Mouse (Mus musculus) thymus, adult 2 months (tissue): ENCODE results near the gene Syngr3. TPM values are rescaled to one million over a fixed set of nuclear protein-coding genes. Genes with fewer than 3 reads are reported as not detected.

Source experiments
- DNase-seq: peaks from one replicate; pipeline ENCODE4 v3.0.0; 2021
- H3K27ac ChIP-seq: fragments of 200-500 bp; 2 replicates; pipeline ENCODE4 v1.5.1; 2012; ENCODE audit warnings: low read length, control low read depth; ENCODE audit not compliant: control insufficient read depth, insufficient read depth
- H3K27me3 ChIP-seq: fragments of 200-500 bp; 2 replicates; pipeline ENCODE4 v1.6.1; 2012; ENCODE audit warnings: mild to moderate bottlenecking, low read length, moderate library complexity, mixed read lengths; ENCODE audit not compliant: control insufficient read depth, insufficient read depth
- H3K36me3 ChIP-seq: fragments of 200-500 bp; 2 replicates; pipeline ENCODE4 v1.6.1; 2012; ENCODE audit warnings: mild to moderate bottlenecking, low read length, moderate library complexity; ENCODE audit not compliant: control insufficient read depth, insufficient read depth
- H3K4me1 ChIP-seq: fragments of 200-500 bp; replicated peaks from 2 replicates; pipeline ENCODE4 v1.6.1; 2012; ENCODE audit warnings: low read length; ENCODE audit not compliant: control insufficient read depth, insufficient read depth
- H3K4me3 ChIP-seq: fragments of 200-500 bp; 2 replicates; pipeline ENCODE4 v1.5.1; 2012; ENCODE audit warnings: mild to moderate bottlenecking, low read length, control low read depth, moderate library complexity; ENCODE audit not compliant: control insufficient read depth, insufficient read depth
- CTCF ChIP-seq: fragments of 200-500 bp; IDR thresholded peaks from 2 replicates; pipeline ENCODE4 v1.5.1; 2012; ENCODE audit warnings: mild to moderate bottlenecking, control low read depth, low read length, moderate library complexity, borderline replicate concordance; ENCODE audit not compliant: control insufficient read depth, poor library complexity, insufficient read depth; ENCODE audit errors: extremely low read depth
- POLR2A ChIP-seq: fragments of 200-500 bp; IDR thresholded peaks from 2 replicates; pipeline ENCODE4 v1.6.1; 2012; ENCODE audit warnings: mild to moderate bottlenecking, low read length, control low read depth, moderate library complexity; ENCODE audit not compliant: control insufficient read depth, poor library complexity, insufficient read depth; ENCODE audit errors: extremely low read depth
- WGBS: fragments of 180-500 bp; shearing (Covaris S2); methylation state at CpG from one replicate; pipeline ENCODE4 v1.1.7; 2018; 5-methylcytosine and 5-hydroxymethylcytosine counted together
- polyA plus RNA-seq: library from polyadenylated mRNA; depleted of rRNA; stranded (reverse); fragments of >200 nt; gene quantifications from 2 replicates; pipeline ENCODE4 v1.2.3, GENCODE M21; 2012

Syngr3 gene
- polyA plus RNA-seq, 1 experiment, result 0.32 TPM

GRCm38 (mm10) chr17:24706982-24707800 is 17.4 kb upstream of the Syngr3 start, which contains the start of gene Tbl3:
Gene Tbl3, minus strand, starts transcription at chr17:24707660.
- H3K4me3 ChIP-seq, result peak within 1 kb of the TSS; percentile 91
- H3K27ac ChIP-seq, result peak within 1 kb of the TSS; percentile 28; the same call in 1 of the 2 replicates
- 3% methylated on average over 32 of the region's 32 CpGs for WGBS
- TF ChIP-seq POLR2A (peak; percentile 65), CTCF (peak; percentile 46; the same call in 1 of the 2 replicates)
- peaks cover 7% of the 10 kb centered on the region for H3K36me3 ChIP-seq
- H3K4me1 ChIP-seq, result no peaks in the 10 kb centered on the region
- DNase-seq, result peak; percentile 91
- H3K27me3 ChIP-seq, result no peaks in the 10 kb centered on the region

GRCm38 (mm10) chr17:24705821-24706220 is 16.1 kb upstream of the Syngr3 start:
- peaks cover 12% of the 10 kb centered on the region for H3K36me3 ChIP-seq
- H3K4me3 ChIP-seq, result no peak overlapping the region
- 97% methylated on average over 3 of the region's 3 CpGs for WGBS
- no peak for DNase-seq
- no peaks in the 10 kb centered on the region for H3K27me3 ChIP-seq
- H3K4me1 ChIP-seq, result no peaks in the 10 kb centered on the region
- no peak overlapping the region for H3K27ac ChIP-seq
- no peak for TF ChIP-seq POLR2A

DNA sequence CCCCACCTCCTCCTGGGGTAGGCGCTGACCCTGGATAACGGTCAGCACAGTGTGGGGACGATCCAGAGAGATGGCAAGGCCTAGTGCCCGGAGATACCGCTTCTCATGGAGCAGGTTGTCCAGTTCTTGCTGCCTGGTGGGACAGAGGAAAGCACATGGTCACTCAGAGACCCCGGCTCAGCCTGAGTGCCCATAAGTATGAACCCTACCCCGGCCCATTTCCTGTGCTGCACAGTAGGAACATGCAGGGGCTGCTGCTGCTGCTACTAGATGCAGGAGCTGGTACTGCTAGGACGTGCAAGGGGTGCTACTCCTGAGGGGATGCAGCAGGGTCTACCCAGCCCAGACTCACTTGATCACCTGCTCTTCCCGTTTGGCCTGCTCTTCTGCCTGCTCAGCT is 11.5 kb upstream of the Syngr3 start:
- H3K36me3 ChIP-seq, result peaks cover 12% of the 10 kb centered on the region
- WGBS, result 97% methylated on average over 9 of the region's 9 CpGs

GRCm38 (mm10) chr17:24699473-24699872 is 9.7 kb upstream of the Syngr3 start:
- Histone ChIP-seq H3K36me3 (peaks cover 12% of the 10 kb centered on the region), H3K27ac (no peak overlapping the region), H3K4me3 (no peak overlapping the region), H3K27me3 (no peaks in the 10 kb centered on the region), H3K4me1 (peaks cover 17% of the 10 kb centered on the region)
- WGBS, result 92% methylated on average over 2 of the region's 2 CpGs
- DNase-seq, result no peak
- TF ChIP-seq POLR2A (no peak), CTCF (no peak)

More for the DNA sequence above, 11.5 kb upstream of the Syngr3 start:
- H3K27ac ChIP-seq, result no peak overlapping the region
- H3K27me3 ChIP-seq, result no peaks in the 10 kb centered on the region
- no peak for DNase-seq
- TF ChIP-seq CTCF (no peak), POLR2A (no peak)
- no peak overlapping the region for H3K4me3 ChIP-seq
- H3K4me1 ChIP-seq, result peaks cover 14% of the 10 kb centered on the region

DNA sequence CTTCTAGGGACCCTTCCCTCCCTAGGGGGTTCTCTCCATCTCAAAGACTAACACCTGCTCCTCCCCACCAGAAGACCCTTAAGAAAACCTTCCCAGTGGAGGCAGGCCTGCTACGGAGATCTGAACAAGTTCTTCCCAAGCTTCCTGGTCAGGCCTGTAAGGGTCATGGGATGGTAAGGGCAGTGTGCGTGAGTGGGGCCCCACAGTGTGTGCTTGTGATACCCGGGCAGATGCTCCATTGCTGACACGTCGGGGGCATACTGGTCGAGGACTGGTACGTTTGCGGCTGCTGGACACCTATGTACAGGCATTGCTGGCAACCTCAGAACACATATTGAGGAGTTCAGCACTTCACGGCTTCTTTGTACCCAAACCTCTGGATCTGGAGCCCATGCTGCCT is 9.0 kb upstream of the Syngr3 start:
- no peaks in the 10 kb centered on the region for H3K27me3 ChIP-seq
- H3K4me1 ChIP-seq, result peaks cover 17% of the 10 kb centered on the region
- TF ChIP-seq CTCF, result no peak
- TF ChIP-seq POLR2A, result no peak
- WGBS, result 95% methylated on average over 9 of the region's 9 CpGs
- no peak overlapping the region for H3K27ac ChIP-seq
- H3K4me3 ChIP-seq, result no peak overlapping the region
- peaks cover 8% of the 10 kb centered on the region; the same call in 1 of the 2 replicates for H3K36me3 ChIP-seq
- no peak for DNase-seq

DNA sequence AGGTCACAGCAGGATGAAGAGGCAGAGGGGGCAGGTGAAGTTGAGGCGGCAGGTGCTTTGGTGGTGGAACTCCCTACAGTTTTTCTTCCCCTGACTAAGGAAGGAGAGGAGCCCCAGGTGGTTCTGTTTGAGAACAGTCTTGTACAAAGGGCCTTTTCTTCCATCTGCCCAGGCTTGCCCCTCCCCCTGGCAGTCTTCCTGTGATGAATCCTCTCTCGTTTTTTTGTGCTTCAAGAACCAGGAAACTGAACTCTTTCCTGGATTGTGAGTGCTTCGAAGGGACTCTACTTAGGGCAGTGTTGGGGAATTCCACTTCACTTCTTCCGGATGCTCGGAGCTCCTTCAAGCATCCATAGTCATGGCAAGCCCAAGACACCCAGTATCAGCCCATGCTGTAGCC is 8.2 kb upstream of the Syngr3 start:
- Histone ChIP-seq H3K4me3 (no peak overlapping the region), H3K27ac (peak overlapping the region; percentile 40), H3K27me3 (no peaks in the 10 kb centered on the region), H3K4me1 (peaks cover 17% of the 10 kb centered on the region), H3K36me3 (0 out of 2 replicates have a peak, but pooled peaks cover 8% of the 10 kb centered on the region)
- TF ChIP-seq CTCF (no peak), POLR2A (no peak)
- WGBS, result 36% methylated on average over 5 of the region's 5 CpGs
- no peak for DNase-seq

DNA sequence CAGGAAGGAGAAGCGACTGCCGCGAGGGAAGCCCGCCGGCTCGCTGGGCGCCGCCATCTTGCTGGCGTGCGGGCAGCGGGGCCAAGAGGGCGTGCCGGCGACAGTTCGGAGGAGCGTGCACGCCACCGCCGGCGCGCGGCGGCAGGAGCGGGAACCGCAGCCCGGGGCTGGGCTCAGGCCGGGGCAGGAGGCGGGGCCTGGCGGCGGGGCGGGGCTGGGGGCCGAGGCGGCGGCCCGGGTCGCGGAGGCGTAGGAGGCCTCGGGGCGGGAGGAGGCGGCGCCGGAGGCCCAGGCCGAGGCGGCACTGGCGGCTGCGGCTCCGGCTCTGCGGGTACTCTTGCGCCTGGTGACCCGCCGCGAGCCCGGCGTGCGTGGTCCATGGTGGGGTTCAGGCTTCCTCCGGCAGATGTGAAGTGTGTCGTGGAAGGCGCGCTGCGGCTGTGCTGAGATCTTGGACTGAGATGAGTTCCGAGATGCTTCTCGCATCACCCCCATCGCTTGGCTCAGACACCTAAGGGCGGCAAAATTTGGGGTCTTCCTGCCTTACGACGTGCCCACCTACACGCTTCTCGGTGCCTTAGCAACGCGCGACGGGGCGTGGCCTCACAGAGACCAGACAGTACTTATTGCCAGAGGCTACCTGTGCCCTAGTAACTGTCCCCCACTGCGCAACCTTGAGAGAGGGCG is 6.4 kb upstream of the Syngr3 start, which contains the start of the genes Gfer and Noxo1:
Gene Gfer (minus strand): TSS at position 146 of the 687 bp plus-strand sequence.
Gene Noxo1 (plus strand): TSS at position 224 of the 687 bp plus-strand sequence.
- under 1% methylated on average over 75 of the region's 76 CpGs for WGBS
- Histone ChIP-seq H3K36me3 (no peaks in the 10 kb centered on the region), H3K27me3 (no peaks in the 10 kb centered on the region), H3K4me1 (peaks cover 17% of the 10 kb centered on the region), H3K27ac (no peak within 1 kb of the TSS), H3K4me3 (peak within 1 kb of the TSS; percentile 71)
- DNase-seq, result peak; percentile 87
- TF ChIP-seq POLR2A (peak; percentile 63; the same call in 1 of the 2 replicates), CTCF (peak; percentile 24; the same call in 1 of the 2 replicates)
